Mouse (Mus musculus) lung, embryonic 15.5 days (tissue): ENCODE data around the gene Cxcr5. TPM values are rescaled to one million over a fixed set of nuclear protein-coding genes. Genes with fewer than 3 reads are reported as not detected.

Source experiments
- ATAC-seq: fragments of 200-750 bp; cut with Nextera tagmentation; 2 replicates; pipeline ENCODE4 v1.8.0; 2017; ENCODE audit warnings: moderate number of reproducible peaks, borderline replicate concordance; ENCODE audit not compliant: low FRiP score, low TSS enrichment; ENCODE audit errors: extremely low read depth
- H3K27ac ChIP-seq: fragments of 300-500 bp; sonication (generic); 2 replicates; pipeline ENCODE4 v1.5.1; 2015; ENCODE audit warnings: moderate library complexity, mild to moderate bottlenecking, inconsistent platforms
- H3K27me3 ChIP-seq: fragments of 300-500 bp; sonication (generic); 2 replicates; pipeline ENCODE4 v1.6.1; 2015; ENCODE audit warnings: inconsistent platforms
- H3K36me3 ChIP-seq: fragments of 300-500 bp; sonication (generic); 2 replicates; pipeline ENCODE4 v1.6.1; 2015; ENCODE audit warnings: inconsistent platforms
- H3K4me1 ChIP-seq: fragments of 300-500 bp; sonication (generic); 2 replicates; pipeline ENCODE4 v1.6.1; 2015; ENCODE audit warnings: inconsistent platforms
- H3K4me2 ChIP-seq: fragments of 300-500 bp; sonication (generic); 2 replicates; pipeline ENCODE4 v1.6.1; 2015; ENCODE audit warnings: inconsistent platforms, mild to moderate bottlenecking, moderate library complexity
- H3K4me3 ChIP-seq: fragments of 300-500 bp; sonication (generic); 2 replicates; pipeline ENCODE4 v1.5.1; 2015; ENCODE audit warnings: mild to moderate bottlenecking, inconsistent platforms
- H3K9ac ChIP-seq: fragments of 300-500 bp; sonication (generic); 2 replicates; pipeline ENCODE4 v1.6.1; 2015; ENCODE audit warnings: inconsistent platforms
- H3K9me3 ChIP-seq: fragments of 300-500 bp; sonication (generic); 2 replicates; pipeline ENCODE4 v1.6.1; 2016; ENCODE audit warnings: inconsistent platforms
- WGBS: fragments of 180-500 bp; shearing (Covaris S2); methylation state at CpG from one replicate; pipeline ENCODE4 v1.1.7; 2015; 5-methylcytosine and 5-hydroxymethylcytosine counted together
- polyA plus RNA-seq: library from polyadenylated mRNA; unstranded; fragments of >200 nt; fragmentation: Nextera tagmentation; extraction: Ambion mirVana; gene quantifications from 2 replicates; pipeline ENCODE4 v1.2.1, GENCODE M21; 2015

Cxcr5 gene
- polyA plus RNA-seq, 1 experiment from 2014 or later: not detected

DNA sequence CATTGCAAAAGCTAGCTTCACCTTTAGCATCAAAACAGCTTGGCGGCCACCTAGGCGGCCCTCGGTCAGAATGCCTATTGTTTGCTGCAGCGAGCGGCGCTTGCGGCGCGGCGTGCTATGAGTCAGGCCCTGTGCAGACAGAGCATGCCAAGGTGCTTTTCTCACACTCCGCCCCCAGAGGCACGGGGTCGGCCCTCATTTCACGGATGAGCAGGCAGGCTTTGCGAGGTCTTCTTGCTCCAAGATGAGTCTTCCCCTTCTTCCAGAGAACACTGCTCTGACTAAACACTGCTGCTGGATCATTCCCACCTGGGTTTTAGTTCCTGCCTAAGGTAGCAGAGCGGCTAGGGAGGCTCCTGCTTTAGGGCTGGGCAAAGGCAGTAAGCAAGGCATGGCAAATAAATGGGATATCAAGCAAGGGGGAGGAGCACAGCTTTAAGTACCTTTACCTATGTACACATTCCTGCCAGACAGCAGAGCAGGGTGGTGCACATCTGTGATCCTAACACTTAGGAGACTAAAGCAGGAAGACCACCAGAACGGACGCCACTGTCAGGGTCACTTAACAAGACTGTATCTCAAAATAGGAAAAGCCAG lies 37.3 kb upstream of the Cxcr5 start:
- peak overlapping the region; percentile 6; the same call in 1 of the 2 replicates for H3K4me3 ChIP-seq
- WGBS: 8% methylated on average over 18 of the region's 18 CpGs
- H3K4me1 ChIP-seq: peaks cover 20% of the 10 kb centered on the region
- H3K4me2 ChIP-seq: peak overlapping the region; percentile 46
- H3K9ac ChIP-seq: no peak overlapping the region
- H3K27me3 ChIP-seq: no peaks in the 10 kb centered on the region
- no peak for ATAC-seq
- no peaks in the 10 kb centered on the region for H3K9me3 ChIP-seq
- no peaks in the 10 kb centered on the region for H3K36me3 ChIP-seq
- H3K27ac ChIP-seq: no peak overlapping the region

DNA sequence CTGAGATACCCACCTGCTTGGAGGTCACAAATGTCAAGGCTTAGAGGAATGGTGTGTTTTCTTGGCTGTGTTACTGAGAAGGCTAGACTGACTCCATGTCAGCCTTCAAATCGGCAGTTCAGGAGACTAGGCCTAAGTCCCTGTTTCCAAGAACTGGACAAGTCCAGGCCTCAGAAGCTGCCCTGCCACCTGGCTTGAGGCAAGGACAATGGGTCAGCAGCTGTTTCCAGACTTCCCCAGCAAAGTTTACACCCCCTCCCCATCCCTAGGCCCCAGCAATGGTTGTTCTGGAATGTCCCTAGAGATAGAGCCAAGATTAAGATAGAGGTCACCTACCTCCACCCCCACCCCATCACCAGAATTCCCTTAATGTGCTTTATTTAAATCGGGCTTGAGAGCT lies 36.1 kb upstream of the Cxcr5 start:
- ATAC-seq: no peak
- H3K4me1 ChIP-seq: peaks cover 14% of the 10 kb centered on the region
- H3K27ac ChIP-seq: no peak overlapping the region
- 77% methylated on average over 2 of the region's 2 CpGs for WGBS
- no peaks in the 10 kb centered on the region for H3K27me3 ChIP-seq
- no peaks in the 10 kb centered on the region for H3K9me3 ChIP-seq
- H3K36me3 ChIP-seq: no peaks in the 10 kb centered on the region
- no peak overlapping the region for H3K9ac ChIP-seq
- H3K4me2 ChIP-seq: no peak overlapping the region
- H3K4me3 ChIP-seq: no peak overlapping the region

- H3K4me2 ChIP-seq: no peak overlapping the region
- no peak overlapping the region for H3K9ac ChIP-seq
- no peaks in the 10 kb centered on the region for H3K9me3 ChIP-seq
- WGBS: 75% methylated on average over 1 of the region's 1 CpGs
- H3K27me3 ChIP-seq: no peaks in the 10 kb centered on the region
- H3K36me3 ChIP-seq: no peaks in the 10 kb centered on the region
- H3K4me1 ChIP-seq: peaks cover 12% of the 10 kb centered on the region
- H3K27ac ChIP-seq: no peak overlapping the region
- H3K4me3 ChIP-seq: no peak overlapping the region
- ATAC-seq: no peak
These were observed 33.9 kb upstream of the Cxcr5 start for GRCm38 (mm10) chr9:44595537-44595930.

- peaks cover 12% of the 10 kb centered on the region for H3K4me1 ChIP-seq
- no peak overlapping the region for H3K27ac ChIP-seq
- H3K4me2 ChIP-seq: no peak overlapping the region
- no peak overlapping the region for H3K4me3 ChIP-seq
- WGBS: 76% methylated on average over 9 of the region's 9 CpGs
- H3K27me3 ChIP-seq: no peaks in the 10 kb centered on the region
- H3K36me3 ChIP-seq: no peaks in the 10 kb centered on the region
- H3K9me3 ChIP-seq: no peaks in the 10 kb centered on the region
- H3K9ac ChIP-seq: no peak overlapping the region
- no peak for ATAC-seq
These were observed 33.3 kb upstream of the Cxcr5 start for GRCm38 (mm10) chr9:44594901-44595536.

- WGBS: 75% methylated on average over 4 of the region's 4 CpGs
- ATAC-seq: no peak
- no peak overlapping the region for H3K9ac ChIP-seq
- no peaks in the 10 kb centered on the region for H3K9me3 ChIP-seq
- no peaks in the 10 kb centered on the region for H3K36me3 ChIP-seq
- H3K27ac ChIP-seq: no peak overlapping the region
- no peaks in the 10 kb centered on the region for H3K27me3 ChIP-seq
- no peak overlapping the region for H3K4me3 ChIP-seq
- no peak overlapping the region for H3K4me2 ChIP-seq
- H3K4me1 ChIP-seq: peaks cover 4% of the 10 kb centered on the region
These were observed 32.2 kb upstream of the Cxcr5 start for GRCm38 (mm10) chr9:44593886-44594285.

GRCm38 (mm10) chr9:44593221-44593620 lies 31.5 kb upstream of the Cxcr5 start:
- 75% methylated on average over 4 of the region's 4 CpGs for WGBS
- ATAC-seq: no peak
- Histone ChIP-seq H3K4me2 (no peak overlapping the region), H3K9me3 (no peaks in the 10 kb centered on the region), H3K27me3 (no peaks in the 10 kb centered on the region), H3K9ac (no peak overlapping the region), H3K36me3 (no peaks in the 10 kb centered on the region), H3K4me3 (no peak overlapping the region), H3K4me1 (no peaks in the 10 kb centered on the region; the same call in 1 of the 2 replicates), H3K27ac (no peak overlapping the region)

- no peak overlapping the region for H3K4me2 ChIP-seq
- 51% methylated on average over 7 of the region's 7 CpGs for WGBS
- no peak overlapping the region for H3K27ac ChIP-seq
- H3K36me3 ChIP-seq: no peaks in the 10 kb centered on the region
- H3K4me3 ChIP-seq: no peak overlapping the region
- no peaks in the 10 kb centered on the region for H3K4me1 ChIP-seq
- H3K27me3 ChIP-seq: no peaks in the 10 kb centered on the region
- no peak for ATAC-seq
- no peaks in the 10 kb centered on the region for H3K9me3 ChIP-seq
- no peak overlapping the region for H3K9ac ChIP-seq
These were observed 30.0 kb upstream of the Cxcr5 start for GRCm38 (mm10) chr9:44591595-44592188.

DNA sequence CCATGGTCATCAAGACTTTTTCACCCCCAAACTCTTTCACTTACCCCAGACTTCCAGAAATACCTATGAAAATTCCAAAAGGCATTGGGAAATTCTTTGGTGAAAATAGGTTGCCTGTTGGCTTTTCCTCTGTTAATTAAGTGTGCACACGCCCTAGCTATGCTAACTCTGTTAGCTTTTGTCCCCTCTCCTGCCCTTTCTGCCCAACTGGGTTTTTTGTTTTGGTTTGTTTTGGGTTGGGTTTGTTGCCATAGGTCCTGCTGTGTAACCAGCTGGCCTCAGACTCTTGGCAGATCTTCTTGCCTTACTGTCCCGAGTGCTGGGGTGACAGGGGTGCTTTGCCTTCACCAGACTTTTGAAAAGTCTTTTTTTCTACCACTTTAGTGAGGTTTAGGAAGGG lies 29.3 kb upstream of the Cxcr5 start:
- Histone ChIP-seq H3K27me3 (no peaks in the 10 kb centered on the region), H3K4me1 (no peaks in the 10 kb centered on the region), H3K27ac (no peak overlapping the region), H3K9me3 (no peaks in the 10 kb centered on the region), H3K4me3 (no peak overlapping the region), H3K36me3 (no peaks in the 10 kb centered on the region), H3K4me2 (no peak overlapping the region), H3K9ac (no peak overlapping the region)
- WGBS: 13% methylated on average over 2 of the region's 2 CpGs
- no peak for ATAC-seq

DNA sequence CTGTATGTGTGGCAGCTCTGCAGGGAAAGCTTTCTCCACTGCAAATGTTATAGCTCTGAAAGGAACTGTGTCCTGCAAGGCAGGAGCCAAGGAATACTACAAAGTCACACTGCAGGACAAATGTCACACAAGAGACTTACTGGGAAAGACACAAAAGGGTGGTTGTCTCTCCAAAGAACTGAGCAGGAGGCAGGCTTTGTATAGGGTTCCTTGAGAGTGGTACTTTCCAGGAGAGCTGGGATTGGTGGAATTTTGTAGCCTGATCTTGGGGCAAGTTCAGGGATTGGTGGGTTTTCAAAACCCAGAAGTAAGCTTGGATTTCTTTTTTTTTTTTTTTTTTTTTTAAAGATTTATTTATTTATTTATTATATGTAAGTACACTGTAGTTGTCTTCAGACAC lies 27.4 kb upstream of the Cxcr5 start:
- ATAC-seq: no peak
- H3K36me3 ChIP-seq: no peaks in the 10 kb centered on the region
- no peak overlapping the region for H3K4me2 ChIP-seq
- no peaks in the 10 kb centered on the region for H3K27me3 ChIP-seq
- no peak overlapping the region for H3K27ac ChIP-seq
- H3K9me3 ChIP-seq: no peaks in the 10 kb centered on the region
- no peaks in the 10 kb centered on the region for H3K4me1 ChIP-seq
- H3K4me3 ChIP-seq: no peak overlapping the region
- no peak overlapping the region for H3K9ac ChIP-seq

GRCm38 (mm10) chr9:44588605-44589004 lies 26.9 kb upstream of the Cxcr5 start:
- no peaks in the 10 kb centered on the region for H3K27me3 ChIP-seq
- no peak overlapping the region for H3K4me2 ChIP-seq
- H3K9ac ChIP-seq: no peak overlapping the region
- H3K9me3 ChIP-seq: no peaks in the 10 kb centered on the region
- H3K4me1 ChIP-seq: no peaks in the 10 kb centered on the region
- 36% methylated on average over 9 of the region's 9 CpGs for WGBS
- no peaks in the 10 kb centered on the region for H3K36me3 ChIP-seq
- H3K4me3 ChIP-seq: no peak overlapping the region
- no peak for ATAC-seq
- H3K27ac ChIP-seq: no peak overlapping the region

DNA sequence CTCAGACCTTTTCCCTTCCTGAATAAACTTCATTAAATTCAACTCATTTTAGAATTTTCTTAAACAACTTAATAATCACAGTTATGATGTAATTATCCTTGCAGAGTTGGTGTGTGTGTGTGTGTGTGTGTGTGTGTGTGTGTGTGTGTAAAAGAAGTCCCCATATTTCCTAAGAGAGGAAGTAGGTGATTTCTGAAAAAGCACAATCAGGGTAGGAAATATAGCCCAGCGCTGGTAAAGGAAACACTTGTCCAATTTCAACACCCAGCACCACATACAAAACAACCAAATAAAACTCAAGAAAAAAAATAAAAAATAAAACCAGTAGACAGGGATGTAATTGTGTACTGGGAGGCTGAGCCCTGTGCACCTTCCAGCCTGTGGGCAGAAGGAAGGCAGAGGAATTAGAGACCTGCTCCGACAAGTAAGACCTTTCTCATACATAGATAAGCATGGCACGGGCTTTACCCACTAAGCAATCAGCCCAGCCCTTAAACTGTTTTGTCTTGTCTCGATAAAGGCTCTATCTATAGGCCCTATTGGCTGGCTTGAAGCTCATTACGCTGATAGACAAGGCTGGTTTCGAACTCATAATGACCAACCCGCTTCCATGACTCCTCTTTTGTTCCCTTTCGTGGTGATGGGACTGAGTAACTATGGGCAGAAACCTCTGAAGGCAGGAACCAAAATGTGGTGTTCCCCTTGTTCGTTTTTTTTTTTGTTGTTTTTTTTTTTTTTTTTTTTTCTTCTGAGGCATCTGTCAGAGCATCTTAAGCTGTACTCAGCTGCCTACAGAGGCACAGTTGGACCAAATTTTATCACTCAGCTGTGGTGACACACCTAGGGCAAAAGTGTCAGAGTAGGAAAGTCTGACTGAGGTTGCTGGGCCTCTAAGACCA lies 25.8 kb upstream of the Cxcr5 start:
- Histone ChIP-seq H3K27ac (no peak overlapping the region), H3K27me3 (no peaks in the 10 kb centered on the region), H3K9ac (no peak overlapping the region), H3K4me3 (no peak overlapping the region), H3K4me1 (no peaks in the 10 kb centered on the region), H3K4me2 (no peak overlapping the region), H3K36me3 (no peaks in the 10 kb centered on the region), H3K9me3 (no peaks in the 10 kb centered on the region)
- no peak for ATAC-seq
- 81% methylated on average over 9 of the region's 9 CpGs for WGBS
